Mouse (Mus musculus): ENCODE measurements at regions not wholly inside any gene's neighbourhood (a gene's known extent, or its start where the extent isn't known, plus 50 kb on each side); places are given as distances from the start of the nearest gene placed in this dataset.

GRCm38 (mm10) chr3:40452958-40453357 lies 78.1 kb upstream of the Intu start:
- Histone ChIP-seq H3K4me2 (ENCODE audit: insufficient read depth, low read depth, poor library complexity, severe bottlenecking) (no peak overlapping the region; the same call in 1 of the 2 replicates), H3K27me3 (replicated peaks) (no peaks in the 10 kb centered on the region), H3K79me2 (replicated peaks; ENCODE audit: control insufficient read depth, extremely low read depth, insufficient read depth, poor library complexity, severe bottlenecking) (no peaks in the 10 kb centered on the region), H3K9me3 (replicated peaks; ENCODE audit: low read length) (no peaks in the 10 kb centered on the region), H3K27ac (ENCODE audit: insufficient read depth, low read depth) (no peak overlapping the region), H3K4me3 (replicated peaks in 1 of 3; ENCODE audit: low read depth in 2 of 3, low read length in 2 of 3, poor library complexity in 1 of 3) (no peak overlapping the region), H3K9ac (ENCODE audit: insufficient read depth, low read depth) (no peak overlapping the region), H3K36me3 (replicated peaks in 1 of 2; ENCODE audit: control insufficient read depth in 1 of 2, insufficient read depth in 1 of 2, low read length in 1 of 2) (no peaks in the 10 kb centered on the region), H3K4me1 (ENCODE audit: control insufficient read depth in 1 of 2, insufficient read depth in 2 of 2) (peaks cover 4 to 20% of the 10 kb centered on the region in 2 experiments)
- no peak for DNase-seq (ENCODE audit: extremely low read depth)
- in situ Hi-C loops (cut with MboI; ENCODE audit: low pct_ligation_motif_present, low pct_unique_long_range_greater_than_20kb, low sequenced_read_pairs): no loop called here
- dilution Hi-C loops (cut with MboI; ENCODE audit: extremely low pct_ligation_motif_present, extremely low pct_unique_long_range_greater_than_20kb, low sequenced_read_pairs): no loop called here
- TF ChIP-seq JUND (conservative IDR thresholded peaks at IDR 0.05; ENCODE audit: low read depth, low read length) (no peak), MAZ (IDR thresholded peaks at IDR 0.05; ENCODE audit: low read depth, low read length) (no peak), JUN (IDR thresholded peaks at IDR 0.05; ENCODE audit: insufficient read depth, low read depth, low read length) (no peak)

- H3K9me3 ChIP-seq (replicated peaks; ENCODE audit: low read length): no peaks in the 10 kb centered on the region
- H3K79me2 ChIP-seq (replicated peaks; ENCODE audit: control insufficient read depth, extremely low read depth, insufficient read depth, poor library complexity, severe bottlenecking): no peaks in the 10 kb centered on the region
- no peaks in the 10 kb centered on the region for H3K27me3 ChIP-seq (replicated peaks)
- TF ChIP-seq PAX5 (IDR thresholded peaks at IDR 0.05; ENCODE audit: low read length) (no peak), ETS1 (conservative IDR thresholded peaks at IDR 0.05; ENCODE audit: low read depth, low read length) (0 out of 2 replicates have a peak, but pooled peaks have one; percentile 8)
- no peak overlapping the region for H3K27ac ChIP-seq (ENCODE audit: insufficient read depth, low read depth)
- dilution Hi-C loops (cut with MboI; ENCODE audit: extremely low pct_ligation_motif_present, extremely low pct_unique_long_range_greater_than_20kb, low sequenced_read_pairs) (no loop called here), in situ Hi-C loops (cut with MboI; ENCODE audit: low pct_ligation_motif_present, low pct_unique_long_range_greater_than_20kb, low sequenced_read_pairs) (no loop called here)
- no peaks in the 10 kb centered on the region for H3K36me3 ChIP-seq (replicated peaks in 1 of 2; ENCODE audit: control insufficient read depth in 1 of 2, insufficient read depth in 1 of 2, low read length in 1 of 2)
- DNase-seq (ENCODE audit: extremely low read depth): peak; percentile 28
- no peak overlapping the region for H3K4me2 ChIP-seq (ENCODE audit: insufficient read depth, low read depth, poor library complexity, severe bottlenecking)
- H3K4me3 ChIP-seq (replicated peaks in 1 of 3; ENCODE audit: low read depth in 2 of 3, low read length in 2 of 3, poor library complexity in 1 of 3): no peak overlapping the region
- peaks cover 4 to 20% of the 10 kb centered on the region in 2 experiments for H3K4me1 ChIP-seq (ENCODE audit: control insufficient read depth in 1 of 2, insufficient read depth in 2 of 2)
- H3K9ac ChIP-seq (ENCODE audit: insufficient read depth, low read depth): no peak overlapping the region
Measured at GRCm38 (mm10) chr3:40453552-40453951, 77.5 kb upstream of the Intu start.

GRCm38 (mm10) chr3:40456070-40456469 lies 75.0 kb upstream of the Intu start:
- no peak for TF ChIP-seq USF1 (IDR thresholded peaks at IDR 0.05; ENCODE audit: low read depth, low read length)
- TF ChIP-seq TBP (conservative IDR thresholded peaks at IDR 0.05; ENCODE audit: low read depth, low read length): no peak
- Histone ChIP-seq H3K36me3 (replicated peaks in 1 of 2; ENCODE audit: control insufficient read depth in 1 of 2, insufficient read depth in 1 of 2, low read length in 1 of 2) (no peaks in the 10 kb centered on the region), H3K27me3 (replicated peaks) (no peaks in the 10 kb centered on the region), H3K4me2 (ENCODE audit: insufficient read depth, low read depth, poor library complexity, severe bottlenecking) (no peak overlapping the region), H3K27ac (ENCODE audit: insufficient read depth, low read depth) (no peak overlapping the region), H3K9ac (ENCODE audit: insufficient read depth, low read depth) (no peak overlapping the region), H3K9me3 (replicated peaks; ENCODE audit: low read length) (no peaks in the 10 kb centered on the region), H3K4me3 (replicated peaks in 1 of 3; ENCODE audit: low read depth in 2 of 3, low read length in 2 of 3, poor library complexity in 1 of 3) (no peak overlapping the region), H3K4me1 (ENCODE audit: control insufficient read depth in 1 of 2, insufficient read depth in 2 of 2) (peaks cover 4 to 20% of the 10 kb centered on the region in 2 experiments), H3K79me2 (replicated peaks; ENCODE audit: control insufficient read depth, extremely low read depth, insufficient read depth, poor library complexity, severe bottlenecking) (no peaks in the 10 kb centered on the region)
- dilution Hi-C loops (cut with MboI; ENCODE audit: extremely low pct_ligation_motif_present, extremely low pct_unique_long_range_greater_than_20kb, low sequenced_read_pairs): no loop called here
- no peak for DNase-seq (ENCODE audit: extremely low read depth)
- in situ Hi-C loops (cut with MboI; ENCODE audit: low pct_ligation_motif_present, low pct_unique_long_range_greater_than_20kb, low sequenced_read_pairs): no loop called here
